Mouse (Mus musculus) adrenal gland, postnatal 4 days (tissue): Measurements from ENCODE around the gene Drd3. TPM values are rescaled to one million over a fixed set of nuclear protein-coding genes. Genes with fewer than 3 reads are reported as not detected.

Experiments
- DNase-seq, 2 experiments: peaks; one replicate each; pipeline ENCODE4 v3.0.0; 2021 to 2022; ENCODE audit warnings: low spot score in 2 of 2, mixed read lengths in 2 of 2
- long read RNA-seq, 2 experiments: library from polyadenylated mRNA; stranded (forward); transcript quantifications; one replicate each; pipeline ENCODE4 v2.0.0; 2021
- total RNA-seq, 2 experiments: library from RNA; stranded (reverse); gene quantifications; 2 replicates each; pipeline ENCODE4 v1.2.3; 2021

Gene Drd3
- total RNA-seq, result not detected
- long read RNA-seq, experiment 1, result 0 reads
- long read RNA-seq, experiment 2, result 0 reads

- no peak for DNase-seq
Observed at GRCm38 (mm10) chr16:43753751-43754150, at the start of gene Drd3. Drd3 (plus strand) TSS chr16:43754026.

DNA sequence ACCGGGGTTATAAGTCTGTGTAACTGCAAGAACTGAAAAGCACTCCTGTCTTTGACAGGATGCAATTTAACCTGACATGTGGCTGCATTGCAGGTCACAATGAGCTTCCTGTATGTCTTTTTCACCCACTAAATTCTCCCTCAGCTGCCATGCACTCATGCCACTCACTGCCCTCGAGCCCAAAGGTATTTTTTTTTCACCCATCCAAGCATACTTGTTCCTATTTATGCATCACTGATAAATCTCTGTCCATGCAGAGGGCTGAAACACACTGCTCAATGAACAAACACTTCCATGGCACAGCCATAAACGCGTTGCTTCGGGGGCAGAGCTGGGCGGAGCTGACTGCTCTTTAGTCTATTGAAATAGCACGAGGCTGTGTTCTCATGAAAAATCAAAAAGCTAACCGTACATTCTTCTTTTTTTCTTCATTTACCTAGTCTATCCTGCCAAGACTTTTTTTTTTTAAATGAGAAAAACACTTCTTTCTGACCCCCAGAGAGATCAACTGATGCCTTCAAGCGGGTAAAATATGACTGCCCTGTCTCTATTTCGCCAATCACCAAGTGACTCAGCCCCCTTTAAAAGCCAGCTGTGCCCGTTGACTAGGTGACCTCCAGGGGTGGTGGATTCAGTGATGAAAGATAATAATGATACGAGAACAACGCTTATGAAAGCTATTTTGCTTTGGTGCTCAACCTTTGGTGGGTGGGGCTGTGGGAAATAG, 45.3 kb upstream of the Drd3 start:
- no peak for DNase-seq

DNA sequence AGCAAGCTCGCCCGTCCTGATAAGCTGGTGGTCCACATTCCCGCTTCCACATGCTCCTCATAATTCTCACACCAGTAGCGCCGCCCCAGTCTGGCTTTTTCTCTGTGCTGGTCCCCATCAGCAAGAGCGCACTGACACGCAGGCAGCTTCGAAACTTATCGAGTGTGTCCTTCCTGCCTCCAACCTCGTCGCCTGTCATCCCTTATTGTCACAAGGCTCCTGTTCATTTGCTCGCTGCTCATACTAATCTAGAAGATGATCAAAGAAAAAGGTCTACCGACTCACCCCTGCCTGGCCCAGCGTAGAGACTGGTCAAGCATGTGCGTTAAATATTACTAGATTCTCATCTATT, 44.8 kb upstream of the Drd3 start:
- no peak for DNase-seq

DNA sequence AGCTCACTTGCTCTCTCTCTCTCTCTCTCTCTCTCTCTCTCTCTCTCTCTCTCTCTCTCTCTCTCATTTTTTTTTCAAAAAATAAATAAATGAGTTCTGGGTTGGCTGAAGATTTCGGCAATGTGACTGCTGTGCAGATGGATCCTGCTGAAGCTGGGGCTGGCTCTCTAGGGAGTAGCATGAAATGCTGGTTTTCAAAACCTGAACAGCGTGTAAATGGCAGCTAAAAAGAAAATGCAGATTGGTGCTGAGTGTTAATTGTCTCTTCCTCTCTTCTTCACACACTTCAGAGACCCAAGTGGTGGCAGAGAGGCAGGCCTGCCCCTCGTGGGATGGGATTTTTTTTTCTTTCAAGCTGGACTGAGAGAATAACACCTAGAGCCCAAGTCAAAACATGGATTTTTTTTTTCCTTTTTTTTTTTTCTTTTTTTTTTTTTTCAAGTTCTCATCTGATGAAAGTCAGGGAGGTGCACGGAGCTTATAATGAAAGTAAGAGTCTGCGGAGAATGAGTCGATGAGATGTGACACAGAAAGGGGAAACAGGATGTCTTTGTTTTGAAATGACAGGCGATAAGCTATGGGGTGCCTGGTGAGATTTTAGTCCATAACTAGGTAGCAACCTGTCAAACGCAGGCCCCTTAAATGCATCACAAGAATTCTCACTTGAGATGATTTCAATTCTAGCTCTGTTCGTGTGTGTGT, 44.2 kb upstream of the Drd3 start:
- DNase-seq, result no peak

DNA sequence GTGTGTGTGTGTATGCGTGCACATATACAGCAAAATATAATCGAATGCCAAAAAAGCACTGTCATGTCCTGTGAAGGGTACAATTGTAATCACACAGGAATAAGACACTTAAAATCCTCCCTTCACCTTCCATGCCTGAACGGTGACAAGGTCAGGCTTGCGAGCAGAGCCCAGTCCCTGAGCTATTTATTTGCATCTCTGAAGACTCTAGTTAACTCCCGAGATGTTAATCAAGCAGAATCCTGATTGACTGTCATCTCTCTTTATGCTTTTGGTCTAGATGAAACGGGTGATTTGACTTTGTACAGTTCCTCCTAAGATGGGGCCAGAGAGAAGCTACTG, 43.7 kb upstream of the Drd3 start:
- no peak for DNase-seq

- no peak for DNase-seq
Observed at GRCm38 (mm10) chr16:43710651-43711050, 43.2 kb upstream of the Drd3 start.

GRCm38 (mm10) chr16:43711361-43711760, 42.5 kb upstream of the Drd3 start:
- no peak for DNase-seq

GRCm38 (mm10) chr16:43724444-43724843, 29.4 kb upstream of the Drd3 start:
- DNase-seq, result no peak

DNA sequence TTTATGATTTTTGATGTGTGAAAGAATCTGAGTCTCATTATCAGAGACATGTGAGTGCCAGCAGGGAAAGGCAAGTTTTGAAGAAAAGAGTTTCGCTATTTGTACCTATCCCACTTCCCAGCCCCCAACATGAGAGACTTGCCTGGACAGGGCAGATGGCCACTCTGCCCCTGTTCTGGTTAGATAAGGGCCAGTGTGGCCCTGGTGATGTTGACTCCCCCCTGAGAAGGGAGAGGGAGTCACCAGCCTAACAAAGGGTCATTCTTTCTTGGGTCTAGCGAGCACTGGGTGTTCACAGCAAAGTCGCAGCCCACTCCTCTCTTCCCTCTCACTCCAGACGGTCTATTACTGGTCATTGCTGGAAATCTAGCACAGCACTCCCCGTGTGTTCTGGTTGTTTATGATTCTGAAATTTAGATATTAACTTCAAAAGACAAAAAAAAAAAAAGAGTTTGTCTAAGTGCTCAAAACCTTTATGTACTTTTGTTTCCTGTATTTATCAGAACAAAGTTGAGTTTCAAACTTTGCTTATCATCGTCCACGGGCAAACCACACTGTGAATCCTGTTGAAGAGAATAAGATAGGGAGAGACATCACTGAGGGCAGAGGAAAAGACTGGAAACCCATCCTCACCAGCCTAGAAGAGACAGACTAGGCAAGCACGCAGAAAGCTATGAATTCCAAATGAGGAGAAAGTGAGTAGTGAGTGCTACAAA, 24.2 kb upstream of the Drd3 start:
- no peak for DNase-seq

- DNase-seq, result no peak
Observed at GRCm38 (mm10) chr16:43730281-43730680, 23.5 kb upstream of the Drd3 start.

- DNase-seq, result no peak
Observed at GRCm38 (mm10) chr16:43732496-43732895, 21.3 kb upstream of the Drd3 start.

GRCm38 (mm10) chr16:43732900-43733299, 20.9 kb upstream of the Drd3 start:
- no peak for DNase-seq

DNA sequence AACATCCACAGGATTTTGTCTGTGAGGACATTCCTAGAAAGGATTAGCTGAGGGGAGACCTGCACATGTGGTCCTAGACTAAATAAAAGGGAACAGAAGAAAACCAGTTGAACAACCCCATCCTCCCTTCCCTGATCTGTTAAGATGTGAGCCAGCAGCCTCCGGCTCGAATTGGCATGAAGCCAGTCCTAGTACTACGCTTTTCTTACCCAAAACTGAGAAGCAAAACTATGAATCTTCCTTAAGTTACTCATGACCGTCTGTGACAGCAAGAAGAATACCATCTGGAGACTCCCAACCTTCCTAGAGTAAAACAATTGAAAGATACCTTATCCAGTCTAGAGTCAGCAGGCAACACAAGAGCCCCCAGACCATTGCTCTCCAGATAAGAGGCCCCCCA, 15.9 kb upstream of the Drd3 start:
- no peak for DNase-seq

DNA sequence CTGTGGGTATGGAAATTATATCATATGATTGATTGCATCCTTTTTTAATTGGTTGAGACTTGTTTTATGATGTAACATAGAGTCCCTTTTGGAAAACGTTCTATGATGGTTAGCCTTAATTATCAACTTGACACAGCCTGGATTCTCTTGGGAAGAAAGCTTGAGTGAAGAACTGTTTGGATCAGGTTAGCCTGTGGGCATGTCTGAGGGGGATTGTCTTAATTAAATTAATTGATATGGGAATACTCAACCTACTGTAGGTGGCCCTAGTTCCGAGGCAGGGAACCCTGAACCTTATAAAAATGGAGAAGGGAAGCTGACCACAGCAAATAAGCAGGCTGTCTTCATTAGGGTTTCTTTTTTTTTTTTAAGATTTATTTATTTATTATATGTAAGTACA, 12.9 kb upstream of the Drd3 start:
- no peak for DNase-seq

DNA sequence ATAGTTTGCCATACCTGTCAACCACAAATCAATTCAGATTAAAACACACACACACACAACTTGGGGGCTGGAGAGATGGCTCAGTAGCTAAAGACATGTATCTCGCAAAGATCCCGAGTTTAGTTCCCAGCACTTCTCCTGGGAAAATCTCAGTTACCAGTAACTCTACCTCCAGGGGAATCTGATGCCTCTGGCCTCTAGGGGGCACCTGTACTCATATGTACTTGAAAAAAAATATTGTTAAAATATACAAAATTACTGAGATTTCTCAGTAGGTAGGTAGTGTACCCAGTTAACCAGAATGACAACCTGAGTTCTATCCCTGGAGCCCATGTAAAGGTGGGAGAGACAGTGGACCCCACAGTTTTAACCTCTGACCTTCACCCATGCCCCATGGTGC, 5.4 kb upstream of the Drd3 start:
- DNase-seq, result no peak

DNA sequence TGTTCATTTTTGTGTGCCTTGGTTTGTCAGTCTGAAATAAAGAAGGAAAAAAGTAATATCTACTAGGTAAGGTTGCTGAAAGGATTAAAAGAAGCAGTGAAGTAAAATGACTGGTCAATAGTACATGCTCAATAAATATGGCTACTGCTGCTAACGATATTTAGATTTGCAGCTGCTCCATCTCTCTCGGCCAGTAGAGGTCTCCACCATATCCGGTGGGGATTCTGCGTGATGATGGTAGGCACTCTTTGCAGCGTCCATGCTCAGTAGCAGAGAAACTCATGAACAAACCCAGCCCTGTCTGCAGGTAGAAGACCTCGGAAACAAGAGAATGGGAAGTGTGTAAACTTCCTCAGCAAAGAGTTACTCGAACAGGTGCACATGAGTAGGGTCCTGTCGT, 926 bp upstream of the Drd3 start:
- no peak for DNase-seq

- no peak for DNase-seq
Observed at GRCm38 (mm10) chr16:43772358-43772757, 18.5 kb downstream of the Drd3 start.

DNA sequence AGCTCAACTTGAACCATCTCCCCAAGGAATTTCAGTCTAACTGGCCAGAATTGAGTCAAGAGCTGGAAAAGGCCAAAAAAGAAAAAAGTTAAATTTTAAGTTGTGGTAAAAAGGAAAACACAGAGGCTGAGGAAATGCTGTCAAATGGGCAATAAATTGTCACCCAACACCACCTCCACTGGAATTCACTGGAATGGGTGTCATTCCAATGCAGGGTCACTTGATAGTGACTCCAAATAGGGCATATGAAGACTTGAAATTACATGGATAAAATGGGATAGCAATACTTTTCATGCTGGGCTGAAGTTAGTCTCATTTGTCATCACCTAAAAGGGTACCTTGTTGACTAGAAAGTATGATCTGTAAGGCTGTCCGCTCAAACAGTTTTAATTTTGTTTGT, 18.9 kb downstream of the Drd3 start:
- DNase-seq, result no peak

DNA sequence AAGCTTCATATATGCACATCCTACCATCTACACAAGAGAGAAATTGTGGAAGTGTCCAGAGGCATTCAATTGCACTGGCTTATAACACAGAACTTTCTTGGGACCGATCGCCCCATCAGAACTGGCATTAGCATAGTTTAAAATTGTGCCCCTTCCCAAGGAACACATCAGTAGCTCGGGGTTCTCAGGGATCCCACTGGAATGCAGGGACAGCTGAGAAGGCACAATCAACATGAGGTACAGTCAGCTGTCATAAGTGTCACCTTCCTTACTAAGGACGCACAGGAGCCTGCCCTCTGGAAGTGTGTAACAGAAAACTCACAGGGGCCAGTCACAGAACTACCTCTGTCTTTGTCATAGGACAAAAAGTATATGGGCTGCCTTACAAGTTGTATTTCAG, 19.7 kb downstream of the Drd3 start:
- no peak for DNase-seq

GRCm38 (mm10) chr16:43776886-43777285, 23.1 kb downstream of the Drd3 start:
- DNase-seq, result no peak

DNA sequence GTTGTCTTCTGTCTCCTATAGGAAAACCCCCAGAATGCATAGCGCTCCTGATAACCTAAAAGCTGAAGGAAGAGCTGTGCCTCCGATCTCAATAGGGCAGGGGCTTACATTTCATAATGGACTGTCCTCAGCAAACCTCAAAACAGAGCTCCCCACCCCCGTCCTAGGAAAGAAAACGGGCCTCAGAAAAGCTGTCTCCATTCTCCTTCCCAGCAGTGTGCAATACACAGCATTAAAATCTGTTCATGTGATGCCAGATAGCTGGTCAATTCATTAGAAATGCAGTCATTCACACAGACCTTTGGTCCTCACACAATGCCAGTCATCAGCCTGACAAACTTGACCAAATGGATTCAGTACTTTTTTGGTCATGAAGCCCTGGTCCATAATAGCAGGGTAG, 45.7 kb downstream of the Drd3 start:
- no peak for DNase-seq

GRCm38 (mm10) chr16:43800119-43800721, 46.4 kb downstream of the Drd3 start:
- DNase-seq, result no peak
